9 mouse cellular contexts compared by ENCODE assay signal in the genomic region with DNA sequence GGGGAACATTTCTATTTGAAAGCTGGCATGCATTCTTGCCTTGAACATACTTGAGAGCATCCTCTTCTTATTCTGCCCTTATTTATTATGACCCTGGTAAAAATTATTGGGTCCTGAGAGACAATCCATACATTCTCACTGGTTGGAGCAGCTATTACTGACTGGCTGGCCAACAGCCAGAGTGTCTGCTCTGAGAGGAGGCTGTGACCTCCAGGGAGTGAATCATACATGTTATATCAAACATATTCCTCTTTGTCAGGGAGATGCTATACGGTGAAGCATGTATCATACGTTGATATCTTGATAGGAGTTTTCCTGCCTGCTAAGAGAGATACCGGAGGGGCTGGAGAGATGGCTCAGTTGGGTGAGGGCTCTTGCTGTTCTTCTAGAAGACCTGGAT.
"Had no signal": no experiment of that assay in that cellular context is flagged by ENCODE, and none has a peak within 500 bp of the region (broad histone marks: within the 10 kb centered on the region; RNA-seq: fewer than 3 reads in every experiment).

No protein-coding gene starts in this region.

- H3K4me1 ChIP-seq: midbrain, embryonic 12.5 days had no signal

- H3K4me2 ChIP-seq: limb, embryonic 13.5 days; midbrain, embryonic 12.5 days; stomach, embryonic 15.5 days had no signal

- DNase-seq: kidney, postnatal 14 days; left cerebral cortex, postnatal 4 days; lung, adult 18-20 months; right cerebral cortex, postnatal 14 days; thymus, postnatal 4 days had no signal

- H3K9me3 ChIP-seq: limb, embryonic 13.5 days; midbrain, embryonic 12.5 days; stomach, embryonic 15.5 days had no signal

- H3K9ac ChIP-seq: limb, embryonic 13.5 days; liver, embryonic 14.5 days; midbrain, embryonic 12.5 days; stomach, embryonic 15.5 days had no signal

- H3K36me3 ChIP-seq: limb, embryonic 13.5 days; midbrain, embryonic 12.5 days; stomach, embryonic 15.5 days had no signal

- H3K27ac ChIP-seq: limb, embryonic 13.5 days; liver, embryonic 14.5 days; midbrain, embryonic 12.5 days; stomach, embryonic 15.5 days had no signal

- H3K4me3 ChIP-seq: limb, embryonic 13.5 days; midbrain, embryonic 12.5 days; stomach, embryonic 15.5 days had no signal

- H3K27me3 ChIP-seq: limb, embryonic 13.5 days; midbrain, embryonic 12.5 days; stomach, embryonic 15.5 days had no signal
